Mouse (Mus musculus): ENCODE data around the gene Cfap36. TPM values are rescaled to one million over a fixed set of nuclear protein-coding genes. Genes with fewer than 3 reads are reported as not detected.

Gene Cfap36
- polyA plus RNA-seq, 1 experiment: 17.6 TPM

DNA sequence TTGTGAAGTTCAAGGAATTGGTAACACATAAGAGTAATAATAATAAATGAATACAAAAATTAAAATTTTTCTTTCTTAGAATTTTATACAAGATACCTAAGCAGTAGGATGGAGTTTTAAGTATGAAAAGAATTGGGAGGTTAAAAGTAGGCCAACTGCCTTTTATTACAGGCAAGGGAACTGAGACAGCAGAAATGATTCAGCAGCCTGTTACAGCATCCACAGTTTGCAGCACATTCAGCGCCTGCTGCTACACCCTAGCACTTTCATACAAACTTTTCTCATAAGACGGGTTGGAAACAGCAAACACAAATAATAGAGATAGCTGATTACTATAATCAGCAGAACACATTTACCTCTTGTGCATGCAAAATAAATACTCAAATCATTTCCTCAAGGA lies 37.4 kb downstream of the Cfap36 start:
- H3ac ChIP-seq (ENCODE audit: control insufficient read depth, insufficient read length): no peak overlapping the region
- TF ChIP-seq E2F4 (IDR thresholded peaks at IDR 0.05; ENCODE audit: insufficient read depth) (no peak), TCF12 (IDR thresholded peaks at IDR 0.05; ENCODE audit: insufficient read depth, poor library complexity, severe bottlenecking) (no peak), TCF3 (IDR thresholded peaks at IDR 0.05; ENCODE audit: insufficient read length, low read depth) (no peak), CEBPB (IDR thresholded peaks at IDR 0.05; ENCODE audit: insufficient read depth, poor library complexity, severe bottlenecking) (no peak), MAX (IDR thresholded peaks at IDR 0.05; ENCODE audit: low read depth) (no peak), MYOG (IDR thresholded peaks at IDR 0.05; ENCODE audit: control insufficient read depth in 1 of 3, insufficient read depth in 1 of 3, insufficient read length in 2 of 3, low read depth in 2 of 3) (no peak), POLR2A (IDR thresholded peaks at IDR 0.05; ENCODE audit: insufficient read length, low read depth) (no peak), POLR2AphosphoS2 (IDR thresholded peaks at IDR 0.05; ENCODE audit: insufficient read length, low read depth) (no peak), MYOD1 (IDR thresholded peaks at IDR 0.05; ENCODE audit: control insufficient read depth in 1 of 3, insufficient read length in 2 of 3, low read depth in 2 of 3) (no peak), USF1 (IDR thresholded peaks at IDR 0.05; ENCODE audit: low read depth) (no peak), SRF (IDR thresholded peaks at IDR 0.05; ENCODE audit: control insufficient read depth, insufficient read length, low read depth) (no peak), REST (IDR thresholded peaks at IDR 0.05; ENCODE audit: insufficient read depth, insufficient read length) (no peak)
- H3K36me3 ChIP-seq (ENCODE audit: control insufficient read depth, insufficient read depth): peaks cover 57% of the 10 kb centered on the region
- no peaks in the 10 kb centered on the region for H3K27me3 ChIP-seq (ENCODE audit: control insufficient read depth, insufficient read depth, insufficient read length)
- H3K4me3 ChIP-seq: no peak overlapping the region
- no peak overlapping the region for H3K4me2 ChIP-seq (ENCODE audit: low read depth)
- H3K79me2 ChIP-seq (ENCODE audit: control insufficient read depth, insufficient read depth): no peaks in the 10 kb centered on the region

DNA sequence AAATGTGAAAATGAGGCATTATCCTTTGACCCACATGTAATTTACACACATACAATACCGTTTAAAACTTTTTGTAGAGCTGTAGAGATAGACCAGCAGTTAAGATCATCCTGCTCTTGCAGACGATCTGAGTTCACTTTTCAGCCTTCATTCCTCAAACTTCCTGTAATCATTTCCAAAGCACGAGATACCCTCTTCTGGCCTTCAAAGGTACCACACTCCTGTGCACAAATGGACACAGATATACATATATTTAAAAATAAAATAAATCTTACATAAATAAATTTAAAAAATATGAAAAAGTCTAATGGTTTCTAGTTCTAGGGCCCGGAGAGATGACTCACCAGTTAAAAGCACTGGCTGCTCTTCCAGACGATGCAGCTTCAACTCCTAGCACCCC lies 43.6 kb downstream of the Cfap36 start:
- no peak overlapping the region for H3ac ChIP-seq (ENCODE audit: control insufficient read depth, insufficient read length)
- H3K27me3 ChIP-seq (ENCODE audit: control insufficient read depth, insufficient read depth, insufficient read length): no peaks in the 10 kb centered on the region
- no peak overlapping the region for H3K4me3 ChIP-seq
- no peak overlapping the region for H3K4me2 ChIP-seq (ENCODE audit: low read depth)
- H3K36me3 ChIP-seq (ENCODE audit: control insufficient read depth, insufficient read depth): peaks cover 28% of the 10 kb centered on the region
- H3K79me2 ChIP-seq (ENCODE audit: control insufficient read depth, insufficient read depth): no peaks in the 10 kb centered on the region
- TF ChIP-seq CEBPB (IDR thresholded peaks at IDR 0.05; ENCODE audit: insufficient read depth, poor library complexity, severe bottlenecking): no peak
- no peak for TF ChIP-seq MAX (IDR thresholded peaks at IDR 0.05; ENCODE audit: low read depth)
- no peak for TF ChIP-seq USF1 (IDR thresholded peaks at IDR 0.05; ENCODE audit: low read depth)
- no peak for TF ChIP-seq TCF12 (IDR thresholded peaks at IDR 0.05; ENCODE audit: insufficient read depth, poor library complexity, severe bottlenecking)
- no peak for TF ChIP-seq POLR2AphosphoS2 (IDR thresholded peaks at IDR 0.05; ENCODE audit: insufficient read length, low read depth)
- no peak for TF ChIP-seq TCF3 (IDR thresholded peaks at IDR 0.05; ENCODE audit: insufficient read length, low read depth)
- TF ChIP-seq E2F4 (IDR thresholded peaks at IDR 0.05; ENCODE audit: insufficient read depth): no peak
- no peak for TF ChIP-seq SRF (IDR thresholded peaks at IDR 0.05; ENCODE audit: control insufficient read depth, insufficient read length, low read depth)
- TF ChIP-seq MYOG (IDR thresholded peaks at IDR 0.05; ENCODE audit: control insufficient read depth in 1 of 3, insufficient read depth in 1 of 3, insufficient read length in 2 of 3, low read depth in 2 of 3): no peak
- no peak for TF ChIP-seq MYOD1 (IDR thresholded peaks at IDR 0.05; ENCODE audit: control insufficient read depth in 1 of 3, insufficient read length in 2 of 3, low read depth in 2 of 3)
- no peak for TF ChIP-seq REST (IDR thresholded peaks at IDR 0.05; ENCODE audit: insufficient read depth, insufficient read length)

GRCm38 (mm10) chr11:29188981-29189380 lies 58.2 kb downstream of the Cfap36 start:
- TF ChIP-seq TCF3 (IDR thresholded peaks at IDR 0.05; ENCODE audit: insufficient read length, low read depth) (no peak), USF1 (IDR thresholded peaks at IDR 0.05; ENCODE audit: low read depth) (no peak), TCF12 (IDR thresholded peaks at IDR 0.05; ENCODE audit: insufficient read depth, poor library complexity, severe bottlenecking) (no peak), POLR2AphosphoS2 (IDR thresholded peaks at IDR 0.05; ENCODE audit: insufficient read length, low read depth) (no peak), E2F4 (IDR thresholded peaks at IDR 0.05; ENCODE audit: insufficient read depth) (no peak), REST (IDR thresholded peaks at IDR 0.05; ENCODE audit: insufficient read depth, insufficient read length) (no peak), POLR2A (IDR thresholded peaks at IDR 0.05; ENCODE audit: insufficient read length, low read depth) (no peak), MYOD1 (IDR thresholded peaks at IDR 0.05; ENCODE audit: control insufficient read depth in 1 of 3, insufficient read length in 2 of 3, low read depth in 2 of 3) (no peak), CEBPB (IDR thresholded peaks at IDR 0.05; ENCODE audit: insufficient read depth, poor library complexity, severe bottlenecking) (no peak), SRF (IDR thresholded peaks at IDR 0.05; ENCODE audit: control insufficient read depth, insufficient read length, low read depth) (no peak), MAX (IDR thresholded peaks at IDR 0.05; ENCODE audit: low read depth) (no peak), MYOG (IDR thresholded peaks at IDR 0.05; ENCODE audit: control insufficient read depth in 1 of 3, insufficient read depth in 1 of 3, insufficient read length in 2 of 3, low read depth in 2 of 3) (no peak)
- Histone ChIP-seq H3K4me2 (ENCODE audit: low read depth) (no peak overlapping the region), H3ac (ENCODE audit: control insufficient read depth, insufficient read length) (no peak overlapping the region), H3K79me2 (ENCODE audit: control insufficient read depth, insufficient read depth) (no peaks in the 10 kb centered on the region), H3K4me3 (no peak overlapping the region), H3K27me3 (ENCODE audit: control insufficient read depth, insufficient read depth, insufficient read length) (no peaks in the 10 kb centered on the region), H3K36me3 (ENCODE audit: control insufficient read depth, insufficient read depth) (peaks cover 22% of the 10 kb centered on the region)

- no peak overlapping the region for H3ac ChIP-seq (ENCODE audit: control insufficient read depth, insufficient read length)
- no peak overlapping the region for H3K4me3 ChIP-seq
- TF ChIP-seq MAX (IDR thresholded peaks at IDR 0.05; ENCODE audit: low read depth) (no peak), MYOD1 (IDR thresholded peaks at IDR 0.05; ENCODE audit: control insufficient read depth in 1 of 3, insufficient read length in 2 of 3, low read depth in 2 of 3) (no peak), CEBPB (IDR thresholded peaks at IDR 0.05; ENCODE audit: insufficient read depth, poor library complexity, severe bottlenecking) (no peak), USF1 (IDR thresholded peaks at IDR 0.05; ENCODE audit: low read depth) (no peak)
- H3K79me2 ChIP-seq (ENCODE audit: control insufficient read depth, insufficient read depth): peaks cover 38% of the 10 kb centered on the region
- H3K27me3 ChIP-seq (ENCODE audit: control insufficient read depth, insufficient read depth, insufficient read length): no peaks in the 10 kb centered on the region
- no peak overlapping the region for H3K4me2 ChIP-seq (ENCODE audit: low read depth)
- H3K36me3 ChIP-seq (ENCODE audit: control insufficient read depth, insufficient read depth): peaks cover 25% of the 10 kb centered on the region
Measured at GRCm38 (mm10) chr11:29181751-29182150, 65.5 kb downstream of the Cfap36 start.

DNA sequence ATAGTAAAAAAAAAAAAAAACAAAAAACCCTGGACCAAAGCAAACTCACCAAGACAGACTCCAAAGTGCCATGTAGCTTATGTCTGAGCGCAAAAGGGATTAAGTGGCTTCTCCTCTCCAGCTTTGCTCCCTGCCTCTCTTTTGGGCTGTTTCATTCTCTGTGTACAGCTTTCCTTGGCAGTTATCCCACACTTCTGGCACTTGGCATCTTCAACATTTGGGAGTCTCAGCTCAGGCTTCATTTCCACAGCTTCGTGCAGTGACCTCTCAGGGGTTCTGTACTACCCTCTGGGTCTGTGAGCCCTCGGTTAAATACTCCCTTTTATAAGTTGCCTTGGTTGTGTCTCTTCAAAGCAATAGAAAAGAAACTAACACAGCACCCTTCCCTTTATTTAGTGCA lies 66.6 kb downstream of the Cfap36 start:
- H3K4me2 ChIP-seq (ENCODE audit: low read depth): no peak overlapping the region
- no peak overlapping the region for H3K4me3 ChIP-seq
- TF ChIP-seq CEBPB (IDR thresholded peaks at IDR 0.05; ENCODE audit: insufficient read depth, poor library complexity, severe bottlenecking): no peak
- TF ChIP-seq POLR2A (IDR thresholded peaks at IDR 0.05; ENCODE audit: insufficient read length, low read depth): no peak
- no peak for TF ChIP-seq MAX (IDR thresholded peaks at IDR 0.05; ENCODE audit: low read depth)
- H3K79me2 ChIP-seq (ENCODE audit: control insufficient read depth, insufficient read depth): peaks cover 48% of the 10 kb centered on the region
- no peaks in the 10 kb centered on the region for H3K27me3 ChIP-seq (ENCODE audit: control insufficient read depth, insufficient read depth, insufficient read length)
- H3K36me3 ChIP-seq (ENCODE audit: control insufficient read depth, insufficient read depth): peaks cover 25% of the 10 kb centered on the region
- no peak overlapping the region for H3ac ChIP-seq (ENCODE audit: control insufficient read depth, insufficient read length)
